Mouse (Mus musculus) lung, embryonic 15.5 days (tissue): Measurements from ENCODE around the gene Tcp1. TPM values are rescaled to one million over a fixed set of nuclear protein-coding genes. Genes with fewer than 3 reads are reported as not detected.
A peak's percentile ranks its signal among the peaks of the same experiment; 100 is the strongest.
"Not testable (repeated sequence)": the region's sequence is repeated elsewhere in the genome, so short reads cannot be mapped to it uniquely, and the experiment has no call there.

ENCODE experiments used
- ATAC-seq: fragments of 200-750 bp; cut with Nextera tagmentation; 2 replicates; pipeline ENCODE4 v1.8.0; 2017; ENCODE audit warnings: moderate number of reproducible peaks, borderline replicate concordance; ENCODE audit not compliant: low FRiP score, low TSS enrichment; ENCODE audit errors: extremely low read depth
- H3K27ac ChIP-seq: fragments of 300-500 bp; sonication (generic); 2 replicates; pipeline ENCODE4 v1.5.1; 2015; ENCODE audit warnings: moderate library complexity, mild to moderate bottlenecking, inconsistent platforms
- H3K27me3 ChIP-seq: fragments of 300-500 bp; sonication (generic); 2 replicates; pipeline ENCODE4 v1.6.1; 2015; ENCODE audit warnings: inconsistent platforms
- H3K36me3 ChIP-seq: fragments of 300-500 bp; sonication (generic); 2 replicates; pipeline ENCODE4 v1.6.1; 2015; ENCODE audit warnings: inconsistent platforms
- H3K4me1 ChIP-seq: fragments of 300-500 bp; sonication (generic); 2 replicates; pipeline ENCODE4 v1.6.1; 2015; ENCODE audit warnings: inconsistent platforms
- H3K4me2 ChIP-seq: fragments of 300-500 bp; sonication (generic); 2 replicates; pipeline ENCODE4 v1.6.1; 2015; ENCODE audit warnings: inconsistent platforms, mild to moderate bottlenecking, moderate library complexity
- H3K4me3 ChIP-seq: fragments of 300-500 bp; sonication (generic); 2 replicates; pipeline ENCODE4 v1.5.1; 2015; ENCODE audit warnings: mild to moderate bottlenecking, inconsistent platforms
- H3K9ac ChIP-seq: fragments of 300-500 bp; sonication (generic); 2 replicates; pipeline ENCODE4 v1.6.1; 2015; ENCODE audit warnings: inconsistent platforms
- H3K9me3 ChIP-seq: fragments of 300-500 bp; sonication (generic); 2 replicates; pipeline ENCODE4 v1.6.1; 2016; ENCODE audit warnings: inconsistent platforms
- WGBS: fragments of 180-500 bp; shearing (Covaris S2); methylation state at CpG from one replicate; pipeline ENCODE4 v1.1.7; 2015; 5-methylcytosine and 5-hydroxymethylcytosine counted together
- polyA plus RNA-seq: library from polyadenylated mRNA; unstranded; fragments of >200 nt; fragmentation: Nextera tagmentation; extraction: Ambion mirVana; gene quantifications from 2 replicates; pipeline ENCODE4 v1.2.1, GENCODE M21; 2015

Tcp1 gene
- polyA plus RNA-seq, 1 experiment from 2014 or later, result 401 TPM

GRCm38 (mm10) chr17:12916588-12917380 lies 1.3 kb downstream of the Tcp1 start:
- no peaks in the 10 kb centered on the region for H3K27me3 ChIP-seq
- WGBS, result under 1% methylated on average over 40 of the region's 40 CpGs
- peaks cover 19% of the 10 kb centered on the region; the same call in 1 of the 2 replicates for H3K4me1 ChIP-seq
- peak overlapping the region; percentile 69 for H3K4me3 ChIP-seq
- H3K9ac ChIP-seq, result peak overlapping the region; percentile 97
- H3K36me3 ChIP-seq, result peaks cover 59% of the 10 kb centered on the region
- no peaks in the 10 kb centered on the region for H3K9me3 ChIP-seq
- ATAC-seq, result peak; percentile 44
- peak overlapping the region; percentile 89 for H3K27ac ChIP-seq
- peak overlapping the region; percentile 57 for H3K4me2 ChIP-seq

- no peak for ATAC-seq
- Histone ChIP-seq H3K36me3 (peaks cover 73% of the 10 kb centered on the region), H3K4me3 (no peak overlapping the region), H3K27ac (no peak overlapping the region), H3K9me3 (no peaks in the 10 kb centered on the region), H3K4me1 (peaks cover 8% of the 10 kb centered on the region; the same call in 1 of the 2 replicates), H3K27me3 (no peaks in the 10 kb centered on the region), H3K4me2 (no peak overlapping the region), H3K9ac (no peak overlapping the region)
- 95% methylated on average over 1 of the region's 1 CpGs for WGBS
Observed at GRCm38 (mm10) chr17:12921073-12921472, 5.6 kb downstream of the Tcp1 start.

DNA sequence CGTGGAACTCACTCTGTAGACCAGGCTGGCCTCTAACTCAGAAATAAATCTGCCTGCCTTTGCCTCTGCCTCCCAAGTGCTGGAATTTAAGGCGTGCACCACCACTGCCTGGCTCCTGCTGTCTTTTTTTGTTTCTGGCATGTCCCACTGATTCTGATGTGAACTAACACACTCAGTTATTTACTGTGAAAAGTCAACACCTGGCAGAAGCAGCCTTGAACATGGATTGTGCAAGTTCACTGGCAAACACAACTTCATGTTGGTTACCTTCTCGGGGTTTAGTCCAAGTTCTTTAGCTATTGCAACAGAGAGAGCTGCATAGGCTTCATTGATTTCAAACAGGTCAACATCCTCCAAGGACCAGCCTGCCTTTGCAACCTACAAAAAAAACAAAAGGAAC lies 9.5 kb downstream of the Tcp1 start:
- WGBS, result 82% methylated on average over 3 of the region's 3 CpGs
- no peaks in the 10 kb centered on the region for H3K27me3 ChIP-seq
- H3K9me3 ChIP-seq, result no peaks in the 10 kb centered on the region
- no peaks in the 10 kb centered on the region for H3K4me1 ChIP-seq
- no peak overlapping the region for H3K4me3 ChIP-seq
- H3K27ac ChIP-seq, result no peak overlapping the region
- H3K9ac ChIP-seq, result no peak overlapping the region
- peaks cover 64% of the 10 kb centered on the region for H3K36me3 ChIP-seq
- no peak overlapping the region for H3K4me2 ChIP-seq
- ATAC-seq, result no peak

DNA sequence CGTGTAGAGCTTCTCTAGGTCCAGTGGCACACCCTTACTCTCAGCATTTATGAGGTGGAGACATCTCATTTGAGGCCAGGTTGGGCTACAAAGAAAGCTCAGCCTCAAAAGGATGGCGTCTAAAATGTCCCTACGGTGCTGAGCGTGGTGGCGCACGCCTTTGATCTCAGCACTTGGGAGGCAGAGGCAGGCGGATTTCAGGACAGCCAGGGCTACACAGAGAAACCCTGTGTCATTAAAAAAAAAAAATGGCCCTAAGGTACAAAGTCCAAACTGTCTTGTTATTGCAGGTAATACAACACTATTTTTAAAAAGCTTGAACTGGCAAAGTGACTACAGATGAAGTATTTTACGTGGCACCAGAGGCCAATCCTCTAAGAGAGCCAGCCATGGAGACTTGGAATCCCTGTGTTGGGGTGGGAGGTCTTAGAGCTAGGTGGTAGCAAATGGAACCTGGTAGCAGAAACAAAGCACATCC lies 10.2 kb downstream of the Tcp1 start:
- Histone ChIP-seq H3K4me1 (no peaks in the 10 kb centered on the region), H3K4me3 (no peak overlapping the region), H3K36me3 (peaks cover 56% of the 10 kb centered on the region), H3K4me2 (no peak overlapping the region), H3K9me3 (no peaks in the 10 kb centered on the region), H3K27me3 (no peaks in the 10 kb centered on the region), H3K27ac (no peak overlapping the region), H3K9ac (no peak overlapping the region)
- 88% methylated on average over 8 of the region's 8 CpGs for WGBS
- no peak for ATAC-seq

GRCm38 (mm10) chr17:12931576-12931975 lies 16.1 kb downstream of the Tcp1 start:
- not testable (repeated sequence) for ATAC-seq, H3K4me3 ChIP-seq, H3K9me3 ChIP-seq, H3K4me2 ChIP-seq, H3K27ac ChIP-seq, H3K27me3 ChIP-seq, H3K9ac ChIP-seq, H3K4me1 ChIP-seq, H3K36me3 ChIP-seq
- WGBS, result 87% methylated on average over 5 of the region's 5 CpGs

GRCm38 (mm10) chr17:12935719-12936118 lies 20.2 kb downstream of the Tcp1 start:
- H3K27ac ChIP-seq, result no peak overlapping the region
- no peaks in the 10 kb centered on the region for H3K9me3 ChIP-seq
- 54% methylated on average over 4 of the region's 4 CpGs for WGBS
- ATAC-seq, result no peak
- H3K4me1 ChIP-seq, result peaks cover 6% of the 10 kb centered on the region
- H3K4me3 ChIP-seq, result no peak overlapping the region
- no peak overlapping the region for H3K9ac ChIP-seq
- no peaks in the 10 kb centered on the region for H3K36me3 ChIP-seq
- no peaks in the 10 kb centered on the region for H3K27me3 ChIP-seq
- no peak overlapping the region for H3K4me2 ChIP-seq

DNA sequence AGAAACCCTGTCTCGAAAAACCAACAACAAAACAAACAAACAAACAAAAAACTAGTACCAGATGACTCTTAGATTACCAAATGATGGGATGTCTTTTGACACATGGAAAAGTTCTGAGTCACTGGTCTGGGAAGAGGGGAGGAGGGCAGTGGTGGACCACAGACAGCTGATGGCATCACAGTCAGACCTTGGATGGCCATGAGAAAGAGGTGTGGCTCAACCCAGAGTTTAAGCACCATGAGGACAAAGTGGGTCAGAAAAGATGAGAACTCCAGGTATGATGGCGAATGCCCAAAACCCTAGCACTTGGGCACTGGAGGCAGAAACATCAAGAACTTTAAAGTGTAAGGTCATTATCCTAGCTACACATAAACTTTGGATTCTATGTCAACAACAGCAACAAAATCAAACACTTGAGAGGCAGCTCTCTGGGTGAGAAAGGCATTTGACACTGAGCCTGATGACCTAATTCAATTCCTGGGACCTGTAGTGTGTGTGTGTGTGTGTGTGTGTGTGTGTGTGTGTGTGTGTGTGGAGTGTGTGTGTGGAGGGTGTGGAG lies 22.0 kb downstream of the Tcp1 start:
- Histone ChIP-seq H3K9ac (no peak overlapping the region), H3K27me3 (no peaks in the 10 kb centered on the region), H3K9me3 (no peaks in the 10 kb centered on the region), H3K36me3 (no peaks in the 10 kb centered on the region), H3K4me3 (no peak overlapping the region), H3K4me2 (no peak overlapping the region), H3K27ac (no peak overlapping the region), H3K4me1 (peaks cover 6% of the 10 kb centered on the region)
- 66% methylated on average over 2 of the region's 2 CpGs for WGBS
- ATAC-seq, result no peak

DNA sequence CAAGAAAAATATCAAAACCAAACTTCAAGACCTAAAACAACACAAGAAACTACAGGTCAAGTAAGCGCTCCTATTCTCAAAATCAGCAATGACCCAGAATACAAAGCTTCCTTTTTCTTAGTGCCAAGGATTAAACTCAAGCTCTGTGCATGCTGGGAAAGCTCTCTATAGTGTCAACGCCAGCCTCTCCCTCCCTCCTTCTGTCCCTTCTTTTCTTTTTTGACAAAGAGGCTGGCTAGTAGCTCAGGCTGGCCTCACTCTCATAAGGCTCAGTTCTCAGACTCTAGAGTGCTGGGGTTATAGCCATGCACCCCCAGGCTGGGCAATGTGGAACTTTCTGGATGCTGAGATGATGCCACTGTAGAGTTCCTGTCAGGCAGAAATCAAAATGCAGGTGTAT lies 22.6 kb downstream of the Tcp1 start:
- ATAC-seq, result no peak
- Histone ChIP-seq H3K36me3 (0 out of 2 replicates have a peak, but pooled peaks cover 3% of the 10 kb centered on the region), H3K27ac (no peak overlapping the region), H3K4me2 (no peak overlapping the region), H3K27me3 (no peaks in the 10 kb centered on the region), H3K9me3 (no peaks in the 10 kb centered on the region), H3K4me3 (no peak overlapping the region), H3K4me1 (peaks cover 6% of the 10 kb centered on the region), H3K9ac (no peak overlapping the region)
- WGBS, result 57% methylated on average over 2 of the region's 2 CpGs

DNA sequence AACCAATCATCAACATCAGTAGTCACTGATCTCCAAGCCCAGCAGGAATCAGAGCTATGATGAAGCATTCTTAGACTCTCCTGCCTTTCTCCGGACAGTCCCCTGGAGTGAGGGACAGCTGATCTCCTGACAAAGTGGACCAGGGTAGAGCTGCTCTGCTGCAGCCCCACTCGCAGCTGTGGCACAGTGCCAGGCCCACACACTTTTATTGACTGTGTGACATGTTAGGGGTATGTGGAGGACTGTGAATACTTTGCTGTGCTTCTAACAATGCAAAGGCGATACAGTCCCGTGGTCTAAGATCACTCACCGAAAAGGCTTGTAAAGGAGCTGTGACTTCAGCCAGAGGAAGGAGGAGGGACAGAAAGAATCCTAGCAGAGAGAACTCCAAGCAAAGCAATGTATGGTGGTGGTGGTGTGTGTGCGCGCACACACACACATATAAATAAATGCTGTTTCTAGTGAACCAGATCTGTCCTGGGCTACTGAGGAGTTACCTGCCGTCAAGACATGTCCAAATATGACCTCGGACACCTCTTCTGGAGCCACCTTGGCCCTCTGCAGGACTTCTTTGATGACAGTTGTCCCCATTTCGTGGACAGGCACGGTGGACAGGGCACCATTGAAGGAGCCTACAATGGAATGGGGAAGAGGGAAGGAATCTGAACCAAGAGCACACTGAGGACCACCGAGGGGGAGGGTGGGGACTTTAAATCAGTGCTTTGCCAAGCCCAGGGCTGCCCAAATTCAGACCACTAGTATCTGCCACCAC lies 24.1 kb downstream of the Tcp1 start:
- not testable (repeated sequence) for H3K9me3 ChIP-seq, H3K9ac ChIP-seq, H3K27ac ChIP-seq, H3K36me3 ChIP-seq, H3K27me3 ChIP-seq, H3K4me1 ChIP-seq
- 36% methylated on average over 2 of the region's 12 CpGs for WGBS
- H3K4me2 ChIP-seq, result peak overlapping the region; percentile 62
- peak; percentile 32; the same call in 1 of the 2 replicates for ATAC-seq
- H3K4me3 ChIP-seq, result peak overlapping the region; percentile 33

- H3K4me3 ChIP-seq, result peak within 1 kb of the TSS; percentile 33
- H3K9me3 ChIP-seq, result no peaks in the 10 kb centered on the region
- peak within 1 kb of the TSS; percentile 62 for H3K4me2 ChIP-seq
- peaks cover 15% of the 10 kb centered on the region; the same call in 1 of the 2 replicates for H3K36me3 ChIP-seq
- H3K27me3 ChIP-seq, result no peaks in the 10 kb centered on the region
- ATAC-seq, result peak; percentile 78; the same call in 1 of the 2 replicates
- H3K4me1 ChIP-seq, result peaks cover 6% of the 10 kb centered on the region
- H3K27ac ChIP-seq, result no peak within 1 kb of the TSS
- no peak within 1 kb of the TSS for H3K9ac ChIP-seq
- 11% methylated on average over 27 of the region's 27 CpGs for WGBS
Observed at GRCm38 (mm10) chr17:12940151-12940805, 24.8 kb downstream of the Tcp1 start, which contains the start of gene Acat3. Gene Acat3, minus strand, starts transcription at chr17:12940600.

DNA sequence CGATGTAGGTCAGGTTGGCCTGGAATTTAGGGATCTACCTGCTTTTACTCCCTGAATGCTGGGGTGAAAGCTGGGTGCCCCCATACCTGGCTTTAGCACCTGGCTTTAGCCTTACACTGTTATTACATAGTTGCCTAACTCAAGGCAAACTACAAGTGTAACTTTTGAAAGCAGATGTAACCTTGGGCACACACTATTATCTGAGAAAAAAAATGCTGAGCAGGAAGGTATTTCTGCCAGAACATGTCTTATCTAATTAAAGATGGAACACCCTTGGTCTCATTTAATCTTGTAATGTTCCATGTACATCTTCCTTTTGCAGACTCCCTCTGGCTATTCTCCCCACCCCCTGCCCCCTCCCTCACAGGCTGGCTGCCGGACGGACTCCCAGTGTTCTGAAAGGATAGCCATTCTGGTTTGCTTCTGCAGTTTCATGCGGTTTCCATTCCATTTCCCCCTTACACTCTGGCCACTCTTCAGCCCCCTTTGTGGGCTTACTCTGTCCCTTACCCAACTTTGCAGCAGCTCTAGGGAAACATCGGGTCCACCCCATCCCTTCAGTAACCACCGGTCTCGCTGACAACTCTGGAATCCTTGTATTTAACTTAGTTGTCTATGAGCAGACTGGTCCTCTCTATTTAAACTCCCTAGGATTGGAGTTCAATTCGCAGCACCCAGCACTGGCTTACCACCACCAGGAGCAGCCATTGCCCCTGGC lies 26.2 kb downstream of the Tcp1 start:
- ATAC-seq, result no peak
- H3K36me3 ChIP-seq, result peaks cover 24% of the 10 kb centered on the region
- peaks cover 6% of the 10 kb centered on the region for H3K4me1 ChIP-seq
- H3K27me3 ChIP-seq, result no peaks in the 10 kb centered on the region
- WGBS, result 76% methylated on average over 8 of the region's 8 CpGs
- no peaks in the 10 kb centered on the region for H3K9me3 ChIP-seq
- H3K4me3 ChIP-seq, result no peak overlapping the region
- no peak overlapping the region for H3K9ac ChIP-seq
- H3K4me2 ChIP-seq, result no peak overlapping the region
- no peak overlapping the region for H3K27ac ChIP-seq
